Mouse (Mus musculus) MEL (cell line): Measurements from ENCODE around the gene Nrxn3.

Experiments used
- CTCF ChIP-seq, 3 experiments: IDR thresholded peaks in 2 of 3; conservative IDR thresholded peaks in 1 of 3; 2 replicates each; pipeline ENCODE4 v1.5.1; 2011 to 2012; ENCODE audit warnings: low read length in 3 of 3, low read depth in 2 of 3, mild to moderate bottlenecking in 2 of 3, improper control_type of control experiment in 1 of 3, inconsistent platforms in 1 of 3, mixed read lengths in 1 of 3, moderate library complexity in 1 of 3; ENCODE audit not compliant: control insufficient read depth in 1 of 3, insufficient read depth in 1 of 3, poor library complexity in 1 of 3, severe bottlenecking in 1 of 3
- E2F4 ChIP-seq: IDR thresholded peaks from 2 replicates; pipeline ENCODE4 v1.6.1; 2011; ENCODE audit warnings: low read depth, low read length, improper control_type of control experiment, borderline replicate concordance
- ELF1 ChIP-seq: IDR thresholded peaks from 2 replicates; pipeline ENCODE4 v1.6.1; 2014; ENCODE audit warnings: low read depth, mild to moderate bottlenecking, inconsistent platforms, low read length, improper control_type of control experiment, moderate library complexity
- EP300 ChIP-seq, 2 experiments: IDR thresholded peaks; 2 replicates each; pipeline ENCODE4 v1.6.1; 2011; ENCODE audit warnings: improper control_type of control experiment in 2 of 2, low read length in 2 of 2, low read depth in 1 of 2, mild to moderate bottlenecking in 1 of 2
- ETS1 ChIP-seq: IDR thresholded peaks from 2 replicates; pipeline ENCODE4 v1.6.1; 2012; ENCODE audit warnings: low read depth, mild to moderate bottlenecking, inconsistent platforms, low read length, improper control_type of control experiment, moderate library complexity
- KAT2A ChIP-seq: conservative IDR thresholded peaks from 2 replicates; pipeline ENCODE4 v1.6.1; 2012; ENCODE audit warnings: low read depth, low read length, improper control_type of control experiment, inconsistent platforms
- MAFK ChIP-seq: IDR thresholded peaks from 2 replicates; pipeline ENCODE4 v1.6.1; 2011; ENCODE audit warnings: low read depth, mild to moderate bottlenecking, low read length, improper control_type of control experiment, borderline replicate concordance
- NRF1 ChIP-seq: IDR thresholded peaks from 2 replicates; pipeline ENCODE4 v1.6.1; 2014; ENCODE audit warnings: low read depth, mild to moderate bottlenecking, inconsistent platforms, low read length, improper control_type of control experiment, moderate library complexity; ENCODE audit not compliant: poor library complexity, insufficient read depth, severe bottlenecking
- POLR2A ChIP-seq, 2 experiments: IDR thresholded peaks; 2 replicates each; pipeline ENCODE4 v1.6.1; 2011 to 2012; ENCODE audit warnings: low read length in 2 of 2, mild to moderate bottlenecking in 2 of 2, control low read depth in 1 of 2, improper control_type of control experiment in 1 of 2, low read depth in 1 of 2, moderate library complexity in 1 of 2; ENCODE audit not compliant: control insufficient read depth in 1 of 2, insufficient read depth in 1 of 2, poor library complexity in 1 of 2
- RAD21 ChIP-seq: IDR thresholded peaks from 2 replicates; pipeline ENCODE4 v1.6.1; 2011; ENCODE audit warnings: mild to moderate bottlenecking, low read depth, low read length, improper control_type of control experiment
- RCOR1 ChIP-seq: IDR thresholded peaks from 2 replicates; pipeline ENCODE4 v1.6.1; 2012; ENCODE audit warnings: low read depth, mild to moderate bottlenecking, inconsistent platforms, low read length, improper control_type of control experiment
- SMC3 ChIP-seq: IDR thresholded peaks from 2 replicates; pipeline ENCODE4 v1.6.1; 2011; ENCODE audit warnings: low read depth, low read length, improper control_type of control experiment
- TAL1 ChIP-seq: IDR thresholded peaks from 2 replicates; pipeline ENCODE4 v1.6.1; 2012; ENCODE audit warnings: mild to moderate bottlenecking, inconsistent platforms, low read length, moderate library complexity, mixed read lengths

GRCm38 (mm10) chr12:89918138-89918829, 1195.6 kb downstream of the Nrxn3 start:
- TF ChIP-seq RCOR1 (no peak), MAFK (no peak), EP300 (IDR thresholded peaks at IDR 0.05; ENCODE audit: low read depth in 1 of 2, low read length in 2 of 2) (no peak), CTCF (IDR thresholded peaks at IDR 0.05 in 2 of 3, conservative IDR thresholded peaks at IDR 0.05 in 1 of 3; ENCODE audit: control insufficient read depth in 1 of 3, insufficient read depth in 1 of 3, low read depth in 2 of 3, low read length in 3 of 3, poor library complexity in 1 of 3, severe bottlenecking in 1 of 3) (no peak), POLR2A (IDR thresholded peaks at IDR 0.05; ENCODE audit: control insufficient read depth in 1 of 2, insufficient read depth in 1 of 2, low read depth in 1 of 2, low read length in 2 of 2, poor library complexity in 1 of 2) (no peak), SMC3 (no peak), ELF1 (no peak), TAL1 (no peak), NRF1 (no peak), RAD21 (no peak), KAT2A (no peak), E2F4 (no peak), ETS1 (no peak)
